Mouse (Mus musculus): ENCODE results near the gene Ssr2. TPM values are rescaled to one million over a fixed set of nuclear protein-coding genes. Genes with fewer than 3 reads are reported as not detected.

Gene Ssr2
- polyA plus RNA-seq, 1 experiment from 2014 or later: 278 TPM

- H3K9ac ChIP-seq: no peak overlapping the region
- WGBS: 85% methylated on average over 5 of the region's 5 CpGs
Measured at GRCm38 (mm10) chr3:88555069-88555605, 20.5 kb upstream of the Ssr2 start.

DNA sequence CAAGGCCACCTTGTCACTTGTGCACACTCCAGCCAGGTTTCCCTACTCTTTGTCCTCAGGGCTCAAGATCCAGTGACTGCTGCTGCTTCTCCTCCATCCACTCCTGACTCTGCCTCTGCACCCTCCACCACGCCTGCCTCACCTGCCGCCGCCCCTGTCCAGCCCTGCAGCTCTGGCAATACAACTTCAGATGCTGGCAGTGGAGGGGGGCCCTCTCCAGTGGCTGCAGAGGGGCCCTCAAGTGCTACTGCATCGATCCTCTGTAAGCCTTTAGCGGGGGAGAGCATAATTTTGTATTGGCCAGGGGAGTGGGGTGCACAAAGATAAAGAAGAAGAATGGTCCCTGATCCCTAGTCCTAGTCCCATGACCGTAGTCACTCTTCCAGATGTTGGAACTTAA is 19.9 kb upstream of the Ssr2 start:
- Histone ChIP-seq H3K27me3 (ENCODE audit: insufficient read depth, low read length) (no peaks in the 10 kb centered on the region), H3K9ac (no peak overlapping the region), H3K4me1 (ENCODE audit: insufficient read depth) (0 out of 2 replicates have a peak, but pooled peaks cover 7% of the 10 kb centered on the region), H3K9me3 (ENCODE audit: low read depth, low read length) (no peaks in the 10 kb centered on the region), H3K4me3 (ENCODE audit: low read depth, low read length) (no peak overlapping the region), H3K27ac (ENCODE audit: low read depth) (no peak overlapping the region), H3K4me2 (no peak overlapping the region), H3K36me3 (ENCODE audit: insufficient read depth) (peaks cover 54% of the 10 kb centered on the region)
- TF ChIP-seq CTCF (IDR thresholded peaks at IDR 0.05; ENCODE audit: low read depth): no peak
- DNase-seq (no peak), ATAC-seq (ENCODE audit: insufficient read depth) (no peak)
- WGBS: 92% methylated on average over 6 of the region's 6 CpGs

More at GRCm38 (mm10) chr3:88555069-88555605, 20.5 kb upstream of the Ssr2 start:
- Histone ChIP-seq H3K36me3 (ENCODE audit: insufficient read depth) (peaks cover 48% of the 10 kb centered on the region), H3K27me3 (ENCODE audit: insufficient read depth, low read length) (no peaks in the 10 kb centered on the region), H3K9me3 (ENCODE audit: low read depth, low read length) (no peaks in the 10 kb centered on the region), H3K27ac (ENCODE audit: low read depth) (no peak overlapping the region), H3K4me1 (ENCODE audit: insufficient read depth) (0 out of 2 replicates have a peak, but pooled peaks cover 7% of the 10 kb centered on the region), H3K4me3 (ENCODE audit: low read depth, low read length) (peak overlapping the region; percentile 91; the same call in 1 of the 2 replicates), H3K4me2 (peak overlapping the region; percentile 92)
- no peak for TF ChIP-seq CTCF (IDR thresholded peaks at IDR 0.05; ENCODE audit: low read depth)
- DNase-seq (no peak), ATAC-seq (ENCODE audit: insufficient read depth) (no peak)

GRCm38 (mm10) chr3:88556616-88557015 is 19.1 kb upstream of the Ssr2 start:
- H3K36me3 ChIP-seq (ENCODE audit: insufficient read depth): peaks cover 63% of the 10 kb centered on the region
- H3K27ac ChIP-seq (ENCODE audit: low read depth): no peak overlapping the region
- 0 out of 2 replicates have a peak, but pooled peaks cover 7% of the 10 kb centered on the region for H3K4me1 ChIP-seq (ENCODE audit: insufficient read depth)
- no peak for DNase-seq
- H3K4me3 ChIP-seq (ENCODE audit: low read depth, low read length): no peak overlapping the region
- H3K9ac ChIP-seq: no peak overlapping the region
- no peak for ATAC-seq (ENCODE audit: insufficient read depth)
- TF ChIP-seq CTCF (IDR thresholded peaks at IDR 0.05; ENCODE audit: low read depth): no peak
- no peaks in the 10 kb centered on the region for H3K9me3 ChIP-seq (ENCODE audit: low read depth, low read length)
- no peaks in the 10 kb centered on the region for H3K27me3 ChIP-seq (ENCODE audit: insufficient read depth, low read length)
- WGBS: 94% methylated on average over 8 of the region's 8 CpGs
- H3K4me2 ChIP-seq: no peak overlapping the region

DNA sequence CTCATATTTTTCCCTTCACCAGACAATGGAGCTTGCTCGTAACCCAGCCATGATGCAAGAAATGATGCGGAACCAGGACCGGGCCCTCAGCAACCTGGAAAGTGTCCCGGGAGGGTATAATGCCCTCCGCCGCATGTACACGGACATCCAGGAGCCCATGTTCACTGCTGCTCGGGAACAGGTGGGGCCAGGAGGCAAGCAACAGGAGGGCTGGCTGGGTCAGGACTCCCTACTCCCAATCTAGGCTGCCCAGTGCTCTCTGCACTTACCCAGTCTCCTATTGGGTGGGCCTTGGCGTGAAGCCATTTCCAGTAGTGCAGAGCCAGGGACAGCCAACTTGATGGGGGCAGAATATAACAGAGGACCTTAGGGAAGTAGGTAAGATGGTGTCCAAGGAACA is 16.1 kb upstream of the Ssr2 start:
- H3K36me3 ChIP-seq (ENCODE audit: insufficient read depth): peaks cover 93% of the 10 kb centered on the region
- 96% methylated on average over 9 of the region's 9 CpGs for WGBS

GRCm38 (mm10) chr3:88561989-88562388 is 13.7 kb upstream of the Ssr2 start:
- Histone ChIP-seq H3K9ac (no peak overlapping the region), H3K4me1 (ENCODE audit: insufficient read depth) (no peaks in the 10 kb centered on the region)
- ATAC-seq (ENCODE audit: insufficient read depth): no peak

More for the DNA sequence above, 16.1 kb upstream of the Ssr2 start:
- no peak overlapping the region for H3K27ac ChIP-seq (ENCODE audit: low read depth)
- no peak for TF ChIP-seq CTCF (IDR thresholded peaks at IDR 0.05; ENCODE audit: low read depth)
- no peaks in the 10 kb centered on the region for H3K9me3 ChIP-seq (ENCODE audit: low read depth, low read length)
- no peaks in the 10 kb centered on the region for H3K27me3 ChIP-seq (ENCODE audit: insufficient read depth, low read length)
- DNase-seq (no peak), ATAC-seq (ENCODE audit: insufficient read depth) (no peak)
- no peak overlapping the region for H3K4me2 ChIP-seq
- H3K4me3 ChIP-seq (ENCODE audit: low read depth, low read length): no peak overlapping the region
- 0 out of 2 replicates have a peak, but pooled peaks cover 4% of the 10 kb centered on the region for H3K4me1 ChIP-seq (ENCODE audit: insufficient read depth)
- no peak overlapping the region for H3K9ac ChIP-seq

GRCm38 (mm10) chr3:88563442-88563841 is 12.2 kb upstream of the Ssr2 start:
- no peaks in the 10 kb centered on the region for H3K4me1 ChIP-seq (ENCODE audit: insufficient read depth)
- H3K36me3 ChIP-seq (ENCODE audit: insufficient read depth): peaks cover 100% of the 10 kb centered on the region
- ATAC-seq (ENCODE audit: insufficient read depth) (no peak), DNase-seq (no peak)
- no peak for TF ChIP-seq CTCF (IDR thresholded peaks at IDR 0.05; ENCODE audit: low read depth)
- no peak overlapping the region for H3K9ac ChIP-seq
- H3K4me2 ChIP-seq: no peak overlapping the region
- WGBS: 72% methylated on average over 4 of the region's 4 CpGs
- no peaks in the 10 kb centered on the region for H3K27me3 ChIP-seq (ENCODE audit: insufficient read depth, low read length)
- no peak overlapping the region for H3K4me3 ChIP-seq (ENCODE audit: low read depth, low read length)
- no peak overlapping the region for H3K27ac ChIP-seq (ENCODE audit: low read depth)
- H3K9me3 ChIP-seq (ENCODE audit: low read depth, low read length): no peaks in the 10 kb centered on the region

More at GRCm38 (mm10) chr3:88561989-88562388, 13.7 kb upstream of the Ssr2 start:
- no peaks in the 10 kb centered on the region for H3K27me3 ChIP-seq (ENCODE audit: insufficient read depth, low read length)
- peaks cover 100% of the 10 kb centered on the region for H3K36me3 ChIP-seq (ENCODE audit: insufficient read depth)
- H3K27ac ChIP-seq (ENCODE audit: low read depth): no peak overlapping the region
- no peak for TF ChIP-seq CTCF (IDR thresholded peaks at IDR 0.05; ENCODE audit: low read depth)
- 70% methylated on average over 4 of the region's 4 CpGs for WGBS
- H3K4me3 ChIP-seq (ENCODE audit: low read depth, low read length): no peak overlapping the region
- no peak for DNase-seq
- no peak overlapping the region for H3K4me2 ChIP-seq
- H3K9me3 ChIP-seq (ENCODE audit: low read depth, low read length): no peaks in the 10 kb centered on the region

- H3K36me3 ChIP-seq (ENCODE audit: insufficient read depth): peaks cover 100% of the 10 kb centered on the region
- H3K9me3 ChIP-seq (ENCODE audit: low read depth, low read length): no peaks in the 10 kb centered on the region
- ATAC-seq (ENCODE audit: insufficient read depth) (no peak), DNase-seq (no peak)
- no peaks in the 10 kb centered on the region for H3K27me3 ChIP-seq (ENCODE audit: insufficient read depth, low read length)
- no peak for TF ChIP-seq CTCF (IDR thresholded peaks at IDR 0.05; ENCODE audit: low read depth)
- H3K9ac ChIP-seq: no peak overlapping the region
- H3K4me2 ChIP-seq: no peak overlapping the region
- no peaks in the 10 kb centered on the region for H3K4me1 ChIP-seq (ENCODE audit: insufficient read depth)
- H3K27ac ChIP-seq (ENCODE audit: low read depth): no peak overlapping the region
- WGBS: 84% methylated on average over 7 of the region's 7 CpGs
- no peak overlapping the region for H3K4me3 ChIP-seq (ENCODE audit: low read depth, low read length)
Measured at GRCm38 (mm10) chr3:88563966-88564365, 11.7 kb upstream of the Ssr2 start.

Data from lung, embryonic 14.5 days (tissue).